Mouse (Mus musculus) neutrophil, adult 5-6 weeks (primary cell): Measurements from ENCODE around the gene Xylt2. TPM values are rescaled to one million over a fixed set of nuclear protein-coding genes. Genes with fewer than 3 reads are reported as not detected.
"Not testable (repeated sequence)": the region's sequence is repeated elsewhere in the genome, so short reads cannot be mapped to it uniquely, and the experiment has no call there.

ENCODE experiments used
- ATAC-seq: fragments of 151-379, 151-347 bp; 2 replicates; pipeline ENCODE4 v1.8.0; 2017; ENCODE audit warnings: mild to moderate bottlenecking, moderate TSS enrichment; ENCODE audit not compliant: insufficient number of reproducible peaks, poor library complexity, low FRiP score, severe bottlenecking; ENCODE audit errors: extremely low read depth
- total RNA-seq: library from RNA; stranded (forward); fragments of 200-1000 nt; gene quantifications from 2 replicates; pipeline ENCODE4 v1.2.3, GENCODE M21; 2017

Gene Xylt2
- total RNA-seq = 7.2 and 8.7 TPM in 2 replicates

GRCm38 (mm10) chr11:94676754-94677606 lies at the start of gene Xylt2:
Gene Xylt2 (minus strand): TSS chr11:94677515.
- ATAC-seq = peak; percentile 73

- ATAC-seq = no peak
Observed at GRCm38 (mm10) chr11:94719216-94719615, 41.9 kb upstream of the Xylt2 start.

GRCm38 (mm10) chr11:94718113-94718909 lies 41.0 kb upstream of the Xylt2 start:
- no peak for ATAC-seq

- ATAC-seq = no peak
Observed at GRCm38 (mm10) chr11:94717239-94717638, 39.9 kb upstream of the Xylt2 start.

GRCm38 (mm10) chr11:94716754-94717153 lies 39.4 kb upstream of the Xylt2 start:
- no peak for ATAC-seq

GRCm38 (mm10) chr11:94715622-94716021 lies 38.3 kb upstream of the Xylt2 start:
- ATAC-seq = no peak

- no peak for ATAC-seq
Observed at GRCm38 (mm10) chr11:94713246-94713860, 36.0 kb upstream of the Xylt2 start.

- ATAC-seq = no peak
Observed at GRCm38 (mm10) chr11:94704472-94704871, 27.2 kb upstream of the Xylt2 start, which contains the start of gene Gm11541. Gene Gm11541 (minus strand): TSS chr11:94704499.

- no peak for ATAC-seq
Observed at GRCm38 (mm10) chr11:94704020-94704419, 26.7 kb upstream of the Xylt2 start.

- ATAC-seq = no peak
Observed at GRCm38 (mm10) chr11:94702216-94702610, 24.9 kb upstream of the Xylt2 start.

GRCm38 (mm10) chr11:94701401-94702215 lies 24.3 kb upstream of the Xylt2 start:
- no peak for ATAC-seq

GRCm38 (mm10) chr11:94699399-94699798 lies 22.1 kb upstream of the Xylt2 start:
- ATAC-seq = no peak

GRCm38 (mm10) chr11:94697703-94698464 lies 20.6 kb upstream of the Xylt2 start:
- ATAC-seq = no peak

- ATAC-seq = no peak
Observed at GRCm38 (mm10) chr11:94697140-94697539, 19.8 kb upstream of the Xylt2 start.

- no peak for ATAC-seq
Observed at GRCm38 (mm10) chr11:94695508-94695907, 18.2 kb upstream of the Xylt2 start.

GRCm38 (mm10) chr11:94692502-94692901 lies 15.2 kb upstream of the Xylt2 start:
- not testable (repeated sequence) for ATAC-seq

GRCm38 (mm10) chr11:94687178-94687577 lies 9.9 kb upstream of the Xylt2 start:
- ATAC-seq = no peak

GRCm38 (mm10) chr11:94682427-94682826 lies 5.1 kb upstream of the Xylt2 start:
- ATAC-seq = no peak
